ENCODE assay signal across 19 mouse cellular contexts in the genomic region with DNA sequence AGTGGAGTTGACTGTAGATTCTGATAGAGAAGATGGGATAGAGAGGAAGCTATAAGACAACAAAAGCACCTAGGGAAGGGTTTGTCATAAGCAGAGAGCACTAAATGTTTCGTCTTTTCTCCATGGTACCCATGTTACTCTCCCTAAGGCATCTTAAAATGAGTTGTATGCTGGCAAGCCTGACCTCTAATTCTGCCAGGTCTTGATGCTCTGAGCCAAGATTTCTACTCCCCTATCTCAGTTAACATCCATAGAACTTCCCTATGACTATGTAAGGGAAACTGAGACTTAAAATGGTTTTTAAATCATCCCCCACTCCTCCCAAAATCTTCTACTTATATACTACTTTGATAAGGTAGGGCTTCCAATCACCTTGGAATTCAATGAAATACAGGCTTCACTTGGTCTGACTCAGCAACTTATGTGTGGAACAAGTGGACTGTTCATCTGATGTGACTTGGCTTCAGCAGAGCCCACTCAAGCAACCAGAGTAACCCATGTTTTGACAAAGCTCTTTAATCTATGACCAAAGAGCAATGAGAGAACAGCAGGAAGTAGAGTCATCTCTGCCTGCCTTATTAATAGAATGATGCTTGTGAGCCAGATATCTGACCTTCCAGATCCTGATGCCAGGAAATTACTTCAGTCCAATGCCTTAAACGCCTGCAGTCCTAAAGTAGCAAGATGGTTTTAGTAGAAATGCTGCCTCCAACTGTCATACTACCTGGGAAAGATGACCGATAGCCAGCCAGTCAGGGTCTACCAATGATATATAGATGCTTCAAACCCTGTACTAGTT. TPM values are rescaled to one million over a fixed set of nuclear protein-coding genes. Genes with fewer than 3 reads are reported as not detected.
"Had no signal": no experiment of that assay in that cellular context is flagged by ENCODE, and none has a peak within 500 bp of the region (broad histone marks: within the 10 kb centered on the region; RNA-seq: fewer than 3 reads in every experiment).

No protein-coding gene starts in this region.

- DNase-seq: lung, adult 2 months; lung, postnatal 14 days; lung, postnatal 36 days; retina, postnatal 1 day; right cerebral cortex, adult 18-20 months; right cerebral cortex, postnatal 25 days; right cerebral cortex, postnatal 4 days; spleen, adult 18-20 months; thymus, adult 18-20 months; thymus, postnatal 14 days; thymus, postnatal 36 days had no signal

- H3K27me3 ChIP-seq: lung, embryonic 15.5 days; megakaryocyte, embryonic 14.5 days; midbrain, embryonic 13.5 days; midbrain, embryonic 15.5 days; neural tube, embryonic 12.5 days had no signal

- H3K27ac ChIP-seq: lung, embryonic 15.5 days; macrophage; midbrain, embryonic 13.5 days; midbrain, embryonic 15.5 days; neural tube, embryonic 12.5 days had no signal

- H3K4me1 ChIP-seq: lung, embryonic 15.5 days; megakaryocyte, embryonic 14.5 days; midbrain, embryonic 13.5 days; midbrain, embryonic 15.5 days; neural tube, embryonic 12.5 days had no signal

- H3K4me3 ChIP-seq: lung, embryonic 15.5 days; megakaryocyte, embryonic 14.5 days; midbrain, embryonic 13.5 days; midbrain, embryonic 15.5 days; neural tube, embryonic 12.5 days had no signal

- ATAC-seq: lung, postnatal 0 days; midbrain, embryonic 13.5 days; midbrain, embryonic 15.5 days had no signal

RNA-seq across cellular contexts. Expression of gene Snap25, which starts 13.6 kb away (rescaled TPM):
- polyA plus RNA-seq: macrophage; thymus, postnatal 0 days had no signal
